Comparison of ENCODE assay signal across 8 mouse cellular contexts in the genomic region with DNA sequence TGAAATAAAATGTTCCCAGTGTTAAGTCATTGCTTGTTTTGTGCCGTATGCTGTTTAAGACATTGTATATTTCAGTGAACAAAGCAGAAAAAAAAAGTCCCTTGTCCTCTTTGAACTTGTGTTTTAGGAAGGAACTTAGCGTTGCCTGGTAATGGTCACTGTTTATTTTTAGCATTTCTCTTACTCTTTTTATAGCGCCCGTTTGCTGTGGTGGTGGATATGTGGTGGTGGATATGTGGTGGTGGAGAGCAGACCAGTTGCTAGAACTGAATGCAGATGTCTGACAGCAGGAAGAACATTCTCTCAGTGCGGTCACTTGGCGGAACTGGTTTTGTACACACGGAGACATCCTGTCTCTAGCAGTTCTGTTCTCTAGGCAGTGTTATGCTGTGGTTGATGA. TPM values are rescaled to one million over a fixed set of nuclear protein-coding genes. Genes with fewer than 3 reads are reported as not detected.
DNase-seq lines count a peak whose midpoint lies in the region; ATAC-seq and TF ChIP-seq lines count a peak whose summit lies in the region.

No protein-coding gene starts in this region.

- peaks cover 7% of the 10 kb centered on the region; the same call in 1 of the 2 replicates for H3K36me3 ChIP-seq in liver, embryonic 11.5 days (ENCODE audit: control insufficient read depth, insufficient read depth, low read length)
- peaks cover 72% of the 10 kb centered on the region for H3K36me3 ChIP-seq in forebrain, embryonic 10.5 days (replicated peaks)
- H3K36me3 ChIP-seq in midbrain, embryonic 13.5 days = peaks cover 37% of the 10 kb centered on the region

- TF ChIP-seq CTCF in layer of hippocampus, adult 2 months (conservative IDR thresholded peaks at IDR 0.05) = no peak

- H3K4me2 ChIP-seq in liver, embryonic 11.5 days = no peak overlapping the region
- no peak overlapping the region for H3K4me2 ChIP-seq in midbrain, embryonic 13.5 days (replicated peaks)

- H3K4me1 ChIP-seq in liver, embryonic 11.5 days (replicated peaks; ENCODE audit: control insufficient read depth, insufficient read depth, low read length) = 0 out of 2 replicates have a peak, but pooled peaks cover 2% of the 10 kb centered on the region
- no peaks in the 10 kb centered on the region for H3K4me1 ChIP-seq in forebrain, embryonic 10.5 days
- no peaks in the 10 kb centered on the region for H3K4me1 ChIP-seq in midbrain, embryonic 13.5 days (replicated peaks)

- no peaks in the 10 kb centered on the region for H3K9me3 ChIP-seq in liver, embryonic 11.5 days (ENCODE audit: control insufficient read depth, low read length)
- no peaks in the 10 kb centered on the region for H3K9me3 ChIP-seq in forebrain, embryonic 10.5 days
- no peaks in the 10 kb centered on the region for H3K9me3 ChIP-seq in midbrain, embryonic 13.5 days

- no peak overlapping the region for H3K9ac ChIP-seq in liver, embryonic 11.5 days (ENCODE audit: low read depth, low read length)
- H3K9ac ChIP-seq in midbrain, embryonic 13.5 days (replicated peaks) = no peak overlapping the region

- WGBS in liver, embryonic 11.5 days = 44% methylated on average over 7 of the region's 7 CpGs
- WGBS in forebrain, embryonic 10.5 days = 92% methylated on average over 7 of the region's 7 CpGs
- WGBS in midbrain, embryonic 13.5 days = 87% methylated on average over 7 of the region's 7 CpGs

- H3K27ac ChIP-seq in layer of hippocampus, adult 2 months = peak overlapping the region; percentile 24; the same call in 1 of the 2 replicates
- no peak overlapping the region for H3K27ac ChIP-seq in liver, embryonic 11.5 days (ENCODE audit: low read depth, low read length)
- H3K27ac ChIP-seq in forebrain, embryonic 10.5 days = no peak overlapping the region
- no peak overlapping the region for H3K27ac ChIP-seq in midbrain, embryonic 13.5 days

- 0 out of 2 replicates have a peak, but pooled peaks have one; percentile 47 for ATAC-seq in liver, embryonic 11.5 days (replicated peaks; ENCODE audit: low FRiP score)
- no peak for ATAC-seq in midbrain, embryonic 13.5 days

- peak in 1 of 2 experiments; percentile 12 for DNase-seq in layer of hippocampus, adult 2 months (ENCODE audit: low spot score in 2 of 2)
- no peak for DNase-seq in layer of hippocampus, postnatal 25 days (ENCODE audit: extremely low spot score in 1 of 2, low spot score in 1 of 2)
- DNase-seq in frontal cortex, postnatal 10 days (ENCODE audit: low spot score in 2 of 2) = peak; percentile 16 to 42
- DNase-seq in liver, embryonic 11.5 days (ENCODE audit: low spot score) = no peak
- DNase-seq in natural killer cell, adult 2 months (ENCODE audit: low spot score in 2 of 2) = peak; percentile 85 to 90
- no peak for DNase-seq in forebrain, embryonic 10.5 days (ENCODE audit: extremely low spot score, low spot score)
- no peak for DNase-seq in ovary, postnatal 10 days (ENCODE audit: low spot score)

- H3K27me3 ChIP-seq in liver, embryonic 11.5 days (replicated peaks; ENCODE audit: control insufficient read depth, insufficient read depth, low read length) = no peaks in the 10 kb centered on the region
- H3K27me3 ChIP-seq in forebrain, embryonic 10.5 days (ENCODE audit: poor library complexity, severe bottlenecking) = no peaks in the 10 kb centered on the region
- H3K27me3 ChIP-seq in midbrain, embryonic 13.5 days = no peaks in the 10 kb centered on the region

- H3K4me3 ChIP-seq in layer of hippocampus, adult 2 months = no peak overlapping the region
- H3K4me3 ChIP-seq in liver, embryonic 11.5 days (ENCODE audit: low read depth, low read length) = no peak overlapping the region
- H3K4me3 ChIP-seq in forebrain, embryonic 10.5 days = no peak overlapping the region
- no peak overlapping the region for H3K4me3 ChIP-seq in midbrain, embryonic 13.5 days (replicated peaks)

RNA-seq across cellular contexts. Expression of a gene that starts 8.1 kb away (rescaled TPM):
- total RNA-seq in layer of hippocampus, adult 2 months (2021) = 10 to 100 TPM; 78.8 to 81.4 TPM
- total RNA-seq in layer of hippocampus, postnatal 25 days (2021) = 10 to 100 TPM; 79.0 to 84.4 TPM
- 166 and 176 TPM in 2 replicates for polyA plus RNA-seq in liver, embryonic 11.5 days (2014; fragmentation: Nextera tagmentation; extraction: Ambion mirVana)
- polyA plus RNA-seq in forebrain, embryonic 10.5 days (2016; fragmentation: Nextera tagmentation; extraction: Ambion mirVana) = 245 TPM in 2 replicates
- polyA plus RNA-seq in midbrain, embryonic 13.5 days (2015; fragmentation: Nextera tagmentation; extraction: Ambion mirVana) = 194 and 202 TPM in 2 replicates

RNA-seq across cellular contexts. Expression of a gene that starts 25.7 kb away (rescaled TPM):
- 10 to 100 TPM; 16.2 to 19.0 TPM for total RNA-seq in layer of hippocampus, adult 2 months (2021)
- total RNA-seq in layer of hippocampus, postnatal 25 days (2021) = 10 to 100 TPM; 14.5 to 16.0 TPM
- 16.2 and 17.3 TPM in 2 replicates for polyA plus RNA-seq in liver, embryonic 11.5 days (2014; fragmentation: Nextera tagmentation; extraction: Ambion mirVana)
- 14.6 and 16.8 TPM in 2 replicates for polyA plus RNA-seq in forebrain, embryonic 10.5 days (2016; fragmentation: Nextera tagmentation; extraction: Ambion mirVana)
- polyA plus RNA-seq in midbrain, embryonic 13.5 days (2015; fragmentation: Nextera tagmentation; extraction: Ambion mirVana) = 9.0 and 10.4 TPM in 2 replicates

RNA-seq across cellular contexts. Expression of a gene that starts 45.9 kb away (rescaled TPM):
- not detected for total RNA-seq in layer of hippocampus, adult 2 months (2021)
- total RNA-seq in layer of hippocampus, postnatal 25 days (2021) = not detected
- 34.0 and 34.3 TPM in 2 replicates for polyA plus RNA-seq in liver, embryonic 11.5 days (2014; fragmentation: Nextera tagmentation; extraction: Ambion mirVana)
- 2.5 and 2.9 TPM in 2 replicates for polyA plus RNA-seq in forebrain, embryonic 10.5 days (2016; fragmentation: Nextera tagmentation; extraction: Ambion mirVana)
- 0.48 TPM in 1 of 2 replicates, not detected in the other for polyA plus RNA-seq in midbrain, embryonic 13.5 days (2015; fragmentation: Nextera tagmentation; extraction: Ambion mirVana)

Comparison
In these comparisons a context has a peak if more than half of its experiments do, and no peak if none do; other contexts are left out.
1. DNase-seq: peak in frontal cortex, postnatal 10 days (2 of 2) and natural killer cell, adult 2 months (2 of 2); none in layer of hippocampus, postnatal 25 days (0 of 2), liver, embryonic 11.5 days (single experiment), forebrain, embryonic 10.5 days (single experiment) and ovary, postnatal 10 days (single experiment).